ENCODE assay signal across 25 mouse cellular contexts in genomic region chr6:17340406-17340805, GRCm38 (mm10). TPM values are rescaled to one million over a fixed set of nuclear protein-coding genes. Genes with fewer than 3 reads are reported as not detected.
A peak's percentile ranks its signal among the peaks of the same experiment; 100 is the strongest.
DNase-seq lines count a peak whose midpoint lies in the region; ATAC-seq and TF ChIP-seq lines count a peak whose summit lies in the region.
"Had no signal": no experiment of that assay in that cellular context is flagged by ENCODE, and none has a peak within 500 bp of the region (broad histone marks: within the 10 kb centered on the region; RNA-seq: fewer than 3 reads in every experiment).

No protein-coding gene starts in this region.

- H3K4me3 ChIP-seq in kidney, adult 2 months (ENCODE audit: insufficient read depth, low read depth, low read length): no peak overlapping the region
- no peak overlapping the region for H3K4me3 ChIP-seq in CH12.LX (replicated peaks in 1 of 3; ENCODE audit: low read depth in 2 of 3, low read length in 2 of 3, poor library complexity in 1 of 3)
- H3K4me3 ChIP-seq in liver, embryonic 16.5 days (ENCODE audit: low read depth, low read length): no peak overlapping the region
- no peak overlapping the region for H3K4me3 ChIP-seq in layer of hippocampus, adult 2 months
- H3K4me3 ChIP-seq: embryonic facial prominence, embryonic 15.5 days; kidney, embryonic 15.5 days; megakaryocyte, embryonic 14.5 days; myocyte had no signal

- 11% methylated on average over 2 of the region's 2 CpGs for WGBS in kidney, adult 2 months
- WGBS in liver, embryonic 16.5 days (ENCODE audit: insufficient replicate concordance): 10% methylated on average over 2 of the region's 2 CpGs

- H3K9me3 ChIP-seq in CH12.LX (replicated peaks; ENCODE audit: low read length): no peaks in the 10 kb centered on the region
- no peaks in the 10 kb centered on the region for H3K9me3 ChIP-seq in liver, embryonic 16.5 days (replicated peaks; ENCODE audit: control insufficient read depth, low read length)
- H3K9me3 ChIP-seq: embryonic facial prominence, embryonic 15.5 days; kidney, embryonic 15.5 days; megakaryocyte, embryonic 14.5 days had no signal

- H3K9ac ChIP-seq in CH12.LX (ENCODE audit: insufficient read depth, low read depth): peak overlapping the region; percentile 40; the same call in 1 of the 2 replicates
- H3K9ac ChIP-seq in liver, embryonic 16.5 days (ENCODE audit: low read depth, low read length): no peak overlapping the region
- H3K9ac ChIP-seq: embryonic facial prominence, embryonic 15.5 days; kidney, embryonic 15.5 days had no signal

- no peak for TF ChIP-seq CTCF in kidney, adult 2 months (conservative IDR thresholded peaks at IDR 0.05; ENCODE audit: insufficient read depth, insufficient read length, low read depth, low read length)
- no peak for TF ChIP-seq CTCF in CH12.LX (conservative IDR thresholded peaks at IDR 0.05 in 1 of 2, IDR thresholded peaks at IDR 0.05 in 1 of 2; ENCODE audit: low read depth in 2 of 2, low read length in 2 of 2)
- no peak for TF ChIP-seq CTCF in layer of hippocampus, adult 2 months (conservative IDR thresholded peaks at IDR 0.05)

- no peaks in the 10 kb centered on the region for H3K36me3 ChIP-seq in kidney, adult 2 months (ENCODE audit: control insufficient read depth, insufficient read depth, low read length)
- H3K36me3 ChIP-seq in CH12.LX (replicated peaks in 1 of 2; ENCODE audit: control insufficient read depth in 1 of 2, insufficient read depth in 1 of 2, low read length in 1 of 2): no peaks in the 10 kb centered on the region
- no peaks in the 10 kb centered on the region for H3K36me3 ChIP-seq in liver, embryonic 16.5 days (ENCODE audit: control insufficient read depth, insufficient read depth)
- H3K36me3 ChIP-seq: kidney, embryonic 15.5 days had no signal

- TF ChIP-seq EP300 in CH12.LX (IDR thresholded peaks at IDR 0.05; ENCODE audit: low read length): no peak

- TF ChIP-seq RAD21 in CH12.LX (IDR thresholded peaks at IDR 0.05; ENCODE audit: low read depth, low read length): no peak

- in situ Hi-C loops in CH12.LX (cut with MboI; ENCODE audit: low pct_ligation_motif_present, low pct_unique_long_range_greater_than_20kb, low sequenced_read_pairs): no loop called here

- H3K4me2 ChIP-seq in CH12.LX (ENCODE audit: insufficient read depth, low read depth, poor library complexity, severe bottlenecking): peak overlapping the region; percentile 75
- 0 out of 2 replicates have a peak overlapping the region, but pooled peaks have one; percentile 5 for H3K4me2 ChIP-seq in liver, embryonic 16.5 days (ENCODE audit: low read depth, low read length)
- H3K4me2 ChIP-seq: embryonic facial prominence, embryonic 15.5 days; heart, embryonic 11.5 days; kidney, embryonic 15.5 days had no signal

- no peaks in the 10 kb centered on the region for H3K27me3 ChIP-seq in kidney, adult 2 months (replicated peaks; ENCODE audit: control insufficient read depth, insufficient read depth, low read length)
- no peaks in the 10 kb centered on the region for H3K27me3 ChIP-seq in CH12.LX (replicated peaks)
- no peaks in the 10 kb centered on the region for H3K27me3 ChIP-seq in liver, embryonic 16.5 days (ENCODE audit: control insufficient read depth, insufficient read depth, low read depth, low read length)
- H3K27me3 ChIP-seq: embryonic facial prominence, embryonic 15.5 days; kidney, embryonic 15.5 days; megakaryocyte, embryonic 14.5 days had no signal

- no peak for TF ChIP-seq POLR2A in kidney, adult 2 months (IDR thresholded peaks at IDR 0.05; ENCODE audit: low read depth, low read length)
- TF ChIP-seq POLR2A in CH12.LX (IDR thresholded peaks at IDR 0.05; ENCODE audit: low read depth, low read length): no peak

- H3K79me2 ChIP-seq in CH12.LX (replicated peaks; ENCODE audit: control insufficient read depth, extremely low read depth, insufficient read depth, poor library complexity, severe bottlenecking): no peaks in the 10 kb centered on the region

- DNase-seq in kidney, adult 2 months: peak; percentile 4
- DNase-seq in kidney, postnatal 25 days: no peak
- DNase-seq in CH12.LX (ENCODE audit: extremely low read depth): peak; percentile 3
- peak; percentile 40 for DNase-seq in embryo, embryonic 11 days
- DNase-seq in layer of hippocampus, adult 2 months (ENCODE audit: low spot score in 2 of 2): no peak
- DNase-seq: adrenal gland, postnatal 36 days; cerebellum, adult 11-12 months; cerebellum, postnatal 10 days; gastrocnemius, postnatal 10 days; kidney, postnatal 4 days; layer of hippocampus, adult 9-11 months; lung, adult 2 months had no signal

- ATAC-seq in liver, embryonic 16.5 days (ENCODE audit: low read depth): peak; percentile 71
- no peak for ATAC-seq in cerebellum, adult (ENCODE audit: insufficient number of reproducible peaks, low FRiP score, low TSS enrichment)
- ATAC-seq: CD4-positive, CD25-positive, alpha-beta regulatory T cell, adult 4 months; forebrain, embryonic 14.5 days; intestine, postnatal 0 days; midbrain, embryonic 16.5 days had no signal

- H3K4me1 ChIP-seq in kidney, adult 2 months (ENCODE audit: control insufficient read depth, insufficient read depth, low read length): no peaks in the 10 kb centered on the region
- peaks cover 4 to 25% of the 10 kb centered on the region in 2 experiments for H3K4me1 ChIP-seq in CH12.LX (ENCODE audit: control insufficient read depth in 1 of 2, insufficient read depth in 2 of 2)
- H3K4me1 ChIP-seq in liver, embryonic 16.5 days (ENCODE audit: control insufficient read depth, low read depth, low read length): no peaks in the 10 kb centered on the region
- H3K4me1 ChIP-seq: embryonic facial prominence, embryonic 15.5 days; kidney, embryonic 15.5 days; megakaryocyte, embryonic 14.5 days had no signal

- dilution Hi-C loops in CH12.LX (cut with MboI; ENCODE audit: extremely low pct_ligation_motif_present, extremely low pct_unique_long_range_greater_than_20kb, low sequenced_read_pairs): no loop called here

- H3K27ac ChIP-seq in kidney, adult 2 months (ENCODE audit: insufficient read depth, low read depth, low read length): no peak overlapping the region
- H3K27ac ChIP-seq in CH12.LX (ENCODE audit: insufficient read depth, low read depth): no peak overlapping the region
- H3K27ac ChIP-seq in liver, embryonic 16.5 days (ENCODE audit: low read length): no peak overlapping the region
- no peak overlapping the region for H3K27ac ChIP-seq in layer of hippocampus, adult 2 months
- H3K27ac ChIP-seq: embryonic facial prominence, embryonic 15.5 days; kidney, embryonic 15.5 days had no signal

TF ChIP-seq in CH12.LX, 34 proteins besides CTCF, POLR2A, EP300 and RAD21:
- TF ChIP-seq TBP (conservative IDR thresholded peaks at IDR 0.05; ENCODE audit: low read depth, low read length): no peak
- TF ChIP-seq SIN3A (IDR thresholded peaks at IDR 0.05; ENCODE audit: low read length): no peak
- TF ChIP-seq ELF1 (IDR thresholded peaks at IDR 0.05; ENCODE audit: low read depth, low read length): no peak
- TF ChIP-seq MAX (IDR thresholded peaks at IDR 0.05; ENCODE audit: low read length): no peak
- no peak for TF ChIP-seq MAZ (IDR thresholded peaks at IDR 0.05; ENCODE audit: low read depth, low read length)
- no peak for TF ChIP-seq USF2 (conservative IDR thresholded peaks at IDR 0.05; ENCODE audit: low read depth, low read length)

RNA-seq across cellular contexts. Expression of gene Cav1, which starts 34.3 kb away (rescaled TPM):
- polyA plus RNA-seq in kidney, adult 2 months (2012; rRNA removed): 149 and 197 TPM in 2 replicates
- total RNA-seq in CH12.LX (2012; rRNA removed) (not detected in 2 replicates), CH12.LX (2014; rRNA removed) (not detected in 2 replicates)
- polyA plus RNA-seq in CH12.LX (2012; ENCODE audit: insufficient read length, low read depth): not detected in 2 replicates
- polyA plus RNA-seq in liver, embryonic 16.5 days (2015; fragmentation: Nextera tagmentation; extraction: Ambion mirVana): 5.4 and 8.1 TPM in 2 replicates
- 10 to 100 TPM; 17.0 to 30.6 TPM for total RNA-seq in layer of hippocampus, adult 2 months (2021)
- total RNA-seq: granulocyte monocyte progenitor cell, adult 5-6 weeks; neutrophil, adult 5-6 weeks had no signal
- polyA plus RNA-seq: CD4-positive, CD25-positive, alpha-beta regulatory T cell, adult 4 months had no signal

RNA-seq across cellular contexts. Expression of gene Cav2, which starts 59.4 kb away (rescaled TPM):
- polyA plus RNA-seq in kidney, adult 2 months (2012; rRNA removed): 44.0 and 50.3 TPM in 2 replicates
- total RNA-seq in CH12.LX (2012; rRNA removed) (not detected in 2 replicates), CH12.LX (2014; rRNA removed) (0.08 TPM in 1 of 2 replicates, not detected in the other)
- not detected in 2 replicates for polyA plus RNA-seq in CH12.LX (2012; ENCODE audit: insufficient read length, low read depth)
- polyA plus RNA-seq in liver, embryonic 16.5 days (2015; fragmentation: Nextera tagmentation; extraction: Ambion mirVana): 3.0 and 3.3 TPM in 2 replicates
- 10 to 100 TPM; 21.8 to 22.1 TPM for total RNA-seq in layer of hippocampus, adult 2 months (2021)

Comparison
In these comparisons a context has a peak if more than half of its experiments do, and no peak if none do; other contexts are left out.
1. DNase-seq: peak in kidney, adult 2 months (single experiment), CH12.LX (single experiment) and embryo, embryonic 11 days (single experiment); none in kidney, postnatal 25 days (0 of 2) and layer of hippocampus, adult 2 months (0 of 2).
2. RNA of gene Cav1, which starts 34.3 kb away (polyA plus RNA-seq): 149 to 197 TPM in kidney, adult 2 months; 5.4 to 8.1 TPM in liver, embryonic 16.5 days and not detected in CH12.LX; every median in the first group is over 10 times any median in the second.
3. RNA of gene Cav2, which starts 59.4 kb away (polyA plus RNA-seq): 44.0 to 50.3 TPM in kidney, adult 2 months; 3.0 to 3.3 TPM in liver, embryonic 16.5 days and not detected in CH12.LX; every median in the first group is over 10 times any median in the second.